Comparison of ENCODE assay signal across 6 mouse cellular contexts in genomic region chr10:115178019-115178418, GRCm38 (mm10). TPM values are rescaled to one million over a fixed set of nuclear protein-coding genes. Genes with fewer than 3 reads are reported as not detected.
"Had no signal": no experiment of that assay in that cellular context is flagged by ENCODE, and none has a peak within 500 bp of the region (broad histone marks: within the 10 kb centered on the region; RNA-seq: fewer than 3 reads in every experiment).

No protein-coding gene starts in this region.

RNA-seq across cellular contexts. Expression of gene Tph2, which starts 6.8 kb away (rescaled TPM):
- polyA plus RNA-seq: limb, embryonic 12.5 days; liver, embryonic 15.5 days; macrophage; stomach, embryonic 14.5 days; thymus, adult 2 months; urinary bladder, adult 2 months had no signal
